Mouse (Mus musculus) embryonic facial prominence, embryonic 14.5 days (tissue): ENCODE measurements around the gene Gm20594. TPM values are rescaled to one million over a fixed set of nuclear protein-coding genes. Genes with fewer than 3 reads are reported as not detected.

ENCODE experiments used
- ATAC-seq: fragments of 200-750 bp; cut with Nextera tagmentation; 2 replicates; pipeline ENCODE4 v1.8.0; 2017; ENCODE audit warnings: low read depth, moderate number of reproducible peaks, moderate TSS enrichment
- DNase-seq: peaks from one replicate; pipeline ENCODE4 v3.0.0-alpha.2; 2015; ENCODE audit warnings: low spot score
- H3K27ac ChIP-seq: fragments of 300-500 bp; sonication (generic); replicated peaks from 2 replicates; pipeline ENCODE4 v1.5.1; 2014; ENCODE audit warnings: low read depth, mild to moderate bottlenecking, low read length, moderate library complexity
- H3K27me3 ChIP-seq: fragments of 300-500 bp; sonication (generic); replicated peaks from 2 replicates; pipeline ENCODE4 v1.6.1; 2014; ENCODE audit warnings: low read length; ENCODE audit not compliant: control insufficient read depth, insufficient read depth
- H3K36me3 ChIP-seq: fragments of 300-500 bp; sonication (generic); 2 replicates; pipeline ENCODE4 v1.6.1; 2014; ENCODE audit warnings: low read length, mixed read lengths; ENCODE audit not compliant: control insufficient read depth, insufficient read depth
- H3K4me1 ChIP-seq: fragments of 300-500 bp; sonication (generic); 2 replicates; pipeline ENCODE4 v1.6.1; 2014; ENCODE audit warnings: antibody characterized with exemption, low read length; ENCODE audit not compliant: control insufficient read depth, insufficient read depth
- H3K4me2 ChIP-seq: fragments of 300-500 bp; sonication (generic); 2 replicates; pipeline ENCODE4 v1.6.1; 2014; ENCODE audit warnings: low read depth, mild to moderate bottlenecking, low read length, moderate library complexity, mixed read lengths
- H3K4me3 ChIP-seq: fragments of 300-500 bp; sonication (generic); 2 replicates; pipeline ENCODE4 v1.5.1; 2014; ENCODE audit warnings: low read depth, mild to moderate bottlenecking, low read length
- H3K9ac ChIP-seq: fragments of 300-500 bp; sonication (generic); 2 replicates; pipeline ENCODE4 v1.6.1; 2014; ENCODE audit warnings: low read depth, mild to moderate bottlenecking, low read length, moderate library complexity, mixed read lengths
- H3K9me3 ChIP-seq: fragments of 300-500 bp; sonication (generic); 2 replicates; pipeline ENCODE4 v1.6.1; 2016; ENCODE audit warnings: low read length; ENCODE audit not compliant: control insufficient read depth
- WGBS: fragments of 180-500 bp; shearing (Covaris S2); extraction: QIAGEN DNeasy Blood & Tissue Kit; methylation state at CpG from one replicate; pipeline ENCODE4 v1.1.7; 2014; 5-methylcytosine and 5-hydroxymethylcytosine counted together
- polyA plus RNA-seq: library from polyadenylated mRNA; unstranded; fragments of >200 nt; fragmentation: Nextera tagmentation; extraction: Ambion mirVana; gene quantifications from 2 replicates; pipeline ENCODE4 v1.2.1, GENCODE M21; 2014

Gm20594 gene
- polyA plus RNA-seq = not detected in 2 replicates

- Histone ChIP-seq H3K4me3 (no peak within 1 kb of the TSS), H3K4me1 (no peaks in the 10 kb centered on the region), H3K4me2 (no peak within 1 kb of the TSS), H3K9me3 (no peaks in the 10 kb centered on the region), H3K27ac (no peak within 1 kb of the TSS), H3K36me3 (no peaks in the 10 kb centered on the region), H3K9ac (no peak within 1 kb of the TSS), H3K27me3 (no peaks in the 10 kb centered on the region)
- DNase-seq (no peak), ATAC-seq (no peak)
- WGBS = 73% methylated on average over 1 of the region's 1 CpGs
Measured at GRCm38 (mm10) chr6:79817616-79818015, at the start of gene Gm20594. TSS of gene Gm20594 (plus strand) at chr6:79817916.

DNA sequence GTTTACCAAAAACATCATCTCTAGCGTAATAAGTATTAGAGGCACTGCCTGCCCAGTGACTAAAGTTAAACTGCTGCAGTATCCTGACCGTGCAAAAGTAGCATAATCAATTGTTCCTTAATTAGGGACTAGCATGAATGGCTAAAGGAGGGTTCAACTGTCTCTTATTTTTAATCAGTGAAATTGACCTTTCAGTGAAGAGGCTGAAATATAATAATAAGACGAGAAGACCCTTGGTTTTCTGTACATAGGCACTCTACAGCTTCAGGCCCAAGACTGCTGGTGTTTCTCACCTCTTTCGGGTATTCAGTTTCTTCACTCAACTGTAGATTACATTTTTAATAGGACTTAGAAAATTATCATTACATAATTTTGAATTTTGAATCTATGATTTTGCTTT is 398 bp downstream of the Gm20594 start:
- DNase-seq (no peak), ATAC-seq (no peak)
- Histone ChIP-seq H3K9me3 (no peaks in the 10 kb centered on the region), H3K4me3 (no peak overlapping the region), H3K9ac (no peak overlapping the region), H3K27ac (no peak overlapping the region), H3K4me2 (no peak overlapping the region), H3K4me1 (no peaks in the 10 kb centered on the region), H3K36me3 (no peaks in the 10 kb centered on the region), H3K27me3 (no peaks in the 10 kb centered on the region)
- 83% methylated on average over 4 of the region's 4 CpGs for WGBS

GRCm38 (mm10) chr6:79833845-79834244 is 16.1 kb downstream of the Gm20594 start:
- H3K36me3 ChIP-seq = no peaks in the 10 kb centered on the region
- no peaks in the 10 kb centered on the region for H3K27me3 ChIP-seq
- WGBS = 83% methylated on average over 4 of the region's 4 CpGs
- no peak for ATAC-seq
- H3K4me3 ChIP-seq = no peak overlapping the region
- no peak overlapping the region for H3K27ac ChIP-seq
- no peak overlapping the region for H3K9ac ChIP-seq
- H3K4me1 ChIP-seq = no peaks in the 10 kb centered on the region
- no peak for DNase-seq
- H3K9me3 ChIP-seq = 0 out of 2 replicates have a peak, but pooled peaks cover 4% of the 10 kb centered on the region
- H3K4me2 ChIP-seq = no peak overlapping the region

DNA sequence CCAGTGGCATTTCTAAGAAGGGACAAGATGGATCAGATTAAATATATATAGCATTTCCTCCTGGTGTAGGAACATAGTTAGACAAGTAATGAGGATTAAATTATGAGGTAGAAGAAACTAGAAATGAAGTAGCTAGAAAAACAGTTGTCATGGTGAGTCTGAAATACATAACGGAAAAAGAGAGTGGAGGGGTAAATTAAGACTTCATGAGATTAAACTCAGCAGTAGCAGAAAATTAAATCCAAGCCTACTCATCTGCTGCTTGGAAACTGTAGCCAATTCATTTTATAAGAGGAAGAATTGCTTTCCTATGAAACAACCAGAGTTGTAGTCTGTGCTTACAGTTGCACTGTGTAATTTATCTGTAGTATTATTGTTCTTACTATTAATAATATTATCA is 29.1 kb downstream of the Gm20594 start:
- Histone ChIP-seq H3K27me3 (no peaks in the 10 kb centered on the region), H3K9ac (no peak overlapping the region), H3K4me2 (no peak overlapping the region), H3K4me3 (no peak overlapping the region), H3K9me3 (no peaks in the 10 kb centered on the region), H3K36me3 (no peaks in the 10 kb centered on the region), H3K4me1 (no peaks in the 10 kb centered on the region), H3K27ac (no peak overlapping the region)
- ATAC-seq (no peak), DNase-seq (no peak)
- 93% methylated on average over 1 of the region's 1 CpGs for WGBS

Other genes with a start within 250 kb of the Gm20594 start
- gene Lrrtm4, start 201.0 kb downstream of the Gm20594 start, polyA plus RNA-seq = 4.1 TPM in 2 replicates